Mouse (Mus musculus) forebrain, postnatal 0 days (tissue): Measurements from ENCODE around the gene C2cd2. TPM values are rescaled to one million over a fixed set of nuclear protein-coding genes. Genes with fewer than 3 reads are reported as not detected.

Experiments used
- ATAC-seq: fragments of 200-750 bp; cut with Nextera tagmentation; 2 replicates; pipeline ENCODE4 v1.8.0; 2017; ENCODE audit warnings: mild to moderate bottlenecking, moderate library complexity
- DNase-seq: peaks from one replicate; pipeline ENCODE4 v3.0.0-alpha.2; 2015
- H3K27ac ChIP-seq: fragments of 300-500 bp; sonication (generic); 2 replicates; pipeline ENCODE4 v1.5.1; 2014; ENCODE audit warnings: low read depth, mild to moderate bottlenecking, antibody characterized with exemption, low read length, moderate library complexity, mixed read lengths
- H3K27me3 ChIP-seq: fragments of 300-500 bp; sonication (generic); 2 replicates; pipeline ENCODE4 v1.6.1; 2014; ENCODE audit warnings: mild to moderate bottlenecking, low read length, mixed read lengths; ENCODE audit not compliant: insufficient read depth
- H3K36me3 ChIP-seq: fragments of 300-500 bp; sonication (generic); 2 replicates; pipeline ENCODE4 v1.6.1; 2014; ENCODE audit warnings: mild to moderate bottlenecking, moderate library complexity; ENCODE audit not compliant: insufficient read depth
- H3K4me1 ChIP-seq: fragments of 300-500 bp; sonication (generic); 2 replicates; pipeline ENCODE4 v1.6.1; 2014; ENCODE audit warnings: antibody characterized with exemption; ENCODE audit not compliant: insufficient read depth
- H3K4me2 ChIP-seq: fragments of 300-500 bp; sonication (generic); 2 replicates; pipeline ENCODE4 v1.6.1; 2014; ENCODE audit warnings: low read depth, mild to moderate bottlenecking, moderate library complexity
- H3K4me3 ChIP-seq: fragments of 300-500 bp; sonication (generic); 2 replicates; pipeline ENCODE4 v1.5.1; 2014; ENCODE audit warnings: low read depth, low read length, mixed read lengths
- H3K9ac ChIP-seq: fragments of 300-500 bp; sonication (generic); 2 replicates; pipeline ENCODE4 v1.6.1; 2014; ENCODE audit warnings: mild to moderate bottlenecking
- H3K9me3 ChIP-seq: fragments of 300-500 bp; sonication (generic); 2 replicates; pipeline ENCODE4 v1.6.1; 2016; ENCODE audit warnings: low read length
- CTCF ChIP-seq: sonication (generic); IDR thresholded peaks from 2 replicates; pipeline ENCODE4 v1.5.1; 2016; ENCODE audit warnings: antibody characterized with exemption, control low read depth, low read depth
- WGBS: fragments of 180-500 bp; shearing (Covaris S2); extraction: QIAGEN DNeasy Blood & Tissue Kit; methylation state at CpG from one replicate; pipeline ENCODE4 v1.1.7; 2014; 5-methylcytosine and 5-hydroxymethylcytosine counted together
- polyA plus RNA-seq: library from polyadenylated mRNA; unstranded; fragments of >200 nt; fragmentation: Nextera tagmentation; extraction: Ambion mirVana; gene quantifications from 2 replicates; pipeline ENCODE4 v1.2.1, GENCODE M21; 2015
- total RNA-seq: library from RNA; depleted of rRNA; stranded (reverse); fragments of >200 nt; gene quantifications from 2 replicates; pipeline ENCODE4 v1.2.3, GENCODE M21; 2014

Gene C2cd2
- total and polyA plus RNA-seq, 2 experiments from 2014 or later: 11.9 to 13.3 TPM

DNA sequence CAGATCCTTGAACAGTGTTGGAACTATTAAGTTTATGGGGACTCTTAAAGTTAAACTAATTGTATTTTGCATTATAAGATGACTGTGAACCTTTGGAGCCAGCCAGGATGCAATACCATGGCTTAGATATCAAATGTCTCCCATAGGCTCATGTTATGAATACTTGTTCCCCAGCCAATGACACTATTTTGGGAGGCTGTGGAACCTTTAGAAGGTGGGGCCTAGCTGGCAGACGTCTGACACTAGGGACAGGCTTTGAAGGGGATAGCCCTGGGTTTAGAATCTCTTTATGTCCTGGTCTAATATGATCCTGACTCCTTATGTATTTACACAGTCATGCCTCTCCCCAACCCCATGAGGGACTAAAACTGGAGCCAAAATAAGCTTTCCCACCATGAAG is 88.0 kb downstream of the C2cd2 start:
- TF ChIP-seq CTCF: no peak
- no peak for ATAC-seq
- no peak overlapping the region for H3K4me2 ChIP-seq

DNA sequence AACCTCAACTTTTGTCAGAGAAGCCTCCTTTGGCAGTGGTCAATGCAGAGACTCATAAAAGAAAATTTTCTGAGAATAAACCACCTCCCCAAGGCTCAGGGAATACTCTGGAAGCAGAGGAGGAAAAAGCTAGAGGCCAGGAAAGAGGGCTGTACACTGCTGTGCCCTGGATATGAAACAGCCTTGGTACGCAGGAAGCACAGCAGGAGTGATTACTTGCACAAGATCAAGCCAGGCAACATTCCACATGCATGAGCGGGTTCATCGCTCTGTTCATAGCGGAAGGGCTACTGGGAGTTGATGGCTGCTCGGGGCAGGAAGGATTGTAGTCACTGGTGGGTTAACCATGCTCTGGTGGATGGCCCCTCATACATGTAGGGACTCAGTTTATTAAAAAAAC is 89.7 kb downstream of the C2cd2 start:
- H3K9me3 ChIP-seq: no peaks in the 10 kb centered on the region
- ATAC-seq: no peak
- no peak overlapping the region for H3K9ac ChIP-seq
- 68% methylated on average over 5 of the region's 5 CpGs for WGBS
- TF ChIP-seq CTCF: no peak
- no peaks in the 10 kb centered on the region for H3K4me1 ChIP-seq
- DNase-seq: no peak
- H3K4me2 ChIP-seq: no peak overlapping the region
- H3K36me3 ChIP-seq: peaks cover 24% of the 10 kb centered on the region
- H3K27ac ChIP-seq: no peak overlapping the region
- H3K27me3 ChIP-seq: no peaks in the 10 kb centered on the region
- no peak overlapping the region for H3K4me3 ChIP-seq

More for the DNA sequence above, 88.0 kb downstream of the C2cd2 start:
- H3K9me3 ChIP-seq: no peaks in the 10 kb centered on the region
- WGBS: 64% methylated on average over 1 of the region's 1 CpGs
- H3K4me1 ChIP-seq: no peaks in the 10 kb centered on the region
- no peak overlapping the region for H3K4me3 ChIP-seq
- peaks cover 14% of the 10 kb centered on the region; the same call in 1 of the 2 replicates for H3K36me3 ChIP-seq
- no peak overlapping the region for H3K27ac ChIP-seq
- no peaks in the 10 kb centered on the region for H3K27me3 ChIP-seq
- no peak for DNase-seq
- no peak overlapping the region for H3K9ac ChIP-seq

DNA sequence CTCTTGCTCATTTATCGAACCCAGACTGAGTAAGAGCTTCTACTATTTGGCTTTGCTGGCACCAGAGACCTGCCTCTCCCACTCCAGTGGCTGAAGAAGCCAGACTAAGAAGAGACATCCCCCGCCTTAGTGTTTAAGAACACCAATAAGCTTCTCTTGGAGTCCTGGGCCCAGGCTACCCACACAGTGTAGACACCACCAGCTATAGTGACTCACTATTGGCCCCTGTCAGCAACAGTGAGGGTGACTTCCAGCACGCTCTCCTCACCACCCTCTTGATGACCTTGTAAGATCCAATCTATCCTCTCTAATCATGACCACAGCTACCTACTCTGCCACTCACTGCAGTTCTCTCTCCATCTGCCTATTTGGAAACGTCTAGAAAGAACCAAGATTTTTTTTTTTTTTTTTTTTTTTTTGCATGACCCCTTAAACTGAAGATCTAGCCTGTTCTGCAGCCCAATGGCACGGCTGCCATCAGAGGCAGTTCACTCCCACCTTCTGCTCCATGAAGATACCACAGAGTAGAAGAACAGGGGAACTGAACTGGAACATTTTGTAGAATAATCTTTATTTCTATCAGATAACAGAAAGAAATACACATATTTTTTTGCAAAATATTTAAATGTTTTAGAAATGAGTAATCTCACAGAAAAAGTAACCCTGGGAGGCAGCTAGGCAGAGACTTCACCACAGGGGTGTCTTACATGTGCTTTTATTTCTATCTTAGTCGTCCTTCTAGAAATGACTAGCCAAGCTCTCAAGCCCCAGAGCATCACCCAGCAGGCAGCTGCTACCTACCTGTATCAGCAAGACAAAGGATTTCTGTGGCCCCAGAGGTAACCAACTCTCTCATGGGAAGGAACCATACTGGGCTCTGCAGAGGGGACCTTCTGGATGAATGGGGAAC is 93.0 kb downstream of the C2cd2 start:
- Histone ChIP-seq H3K27me3 (no peaks in the 10 kb centered on the region), H3K4me3 (no peak overlapping the region), H3K4me1 (no peaks in the 10 kb centered on the region), H3K36me3 (peaks cover 24% of the 10 kb centered on the region), H3K27ac (no peak overlapping the region), H3K4me2 (no peak overlapping the region), H3K9me3 (no peaks in the 10 kb centered on the region), H3K9ac (no peak overlapping the region)
- no peak for TF ChIP-seq CTCF
- DNase-seq (no peak), ATAC-seq (no peak)
- WGBS: 72% methylated on average over 6 of the region's 6 CpGs

DNA sequence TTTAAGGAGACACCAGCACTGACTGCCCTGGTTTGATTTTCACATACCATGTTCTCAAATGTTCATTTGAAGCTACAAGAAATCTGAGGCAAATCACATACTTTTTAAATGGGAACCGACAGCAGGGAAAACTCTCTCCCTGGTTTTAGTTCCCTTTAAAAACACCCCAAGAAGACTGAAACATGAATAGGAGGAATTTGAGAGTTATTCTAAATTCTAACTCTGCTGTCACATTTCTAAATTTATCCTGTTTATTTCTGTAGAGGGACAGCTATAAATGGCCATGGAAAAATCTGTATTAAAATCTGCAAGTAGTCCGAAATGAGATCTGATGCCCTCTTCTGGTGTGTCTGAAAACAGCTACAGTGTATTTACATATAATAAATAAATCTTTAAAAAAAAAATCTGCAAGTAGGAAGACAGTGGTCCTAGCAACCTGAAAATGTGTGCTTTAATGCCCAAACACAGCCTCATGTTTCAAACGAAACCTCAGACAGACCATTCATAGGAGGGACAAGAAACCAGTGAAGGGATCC is 98.4 kb downstream of the C2cd2 start:
- TF ChIP-seq CTCF: no peak
- no peaks in the 10 kb centered on the region for H3K27me3 ChIP-seq
- no peak overlapping the region for H3K4me3 ChIP-seq
- H3K4me1 ChIP-seq: no peaks in the 10 kb centered on the region
- H3K36me3 ChIP-seq: peaks cover 12% of the 10 kb centered on the region
- H3K27ac ChIP-seq: no peak overlapping the region
- DNase-seq (no peak), ATAC-seq (no peak)
- H3K4me2 ChIP-seq: no peak overlapping the region
- no peaks in the 10 kb centered on the region for H3K9me3 ChIP-seq
- H3K9ac ChIP-seq: no peak overlapping the region
- WGBS: 74% methylated on average over 3 of the region's 3 CpGs

DNA sequence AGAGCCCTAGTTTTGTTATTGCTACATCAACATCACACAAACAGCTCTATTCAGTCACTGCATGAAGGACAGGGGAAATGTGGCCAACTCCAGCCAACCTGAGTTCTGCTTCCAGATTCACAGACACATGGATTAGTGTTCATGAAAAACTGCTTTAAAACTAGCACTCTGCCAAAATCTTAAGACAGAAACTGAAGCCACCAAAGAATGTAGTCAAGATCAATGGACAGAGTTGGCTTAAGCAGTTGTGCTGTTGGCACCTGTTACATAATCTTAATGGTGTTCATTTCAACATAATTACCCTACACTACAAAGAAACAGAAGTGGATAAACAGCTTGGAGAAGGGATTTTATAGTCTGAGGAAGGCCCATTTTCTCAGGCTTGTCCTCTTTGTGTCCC is 106.3 kb downstream of the C2cd2 start:
- TF ChIP-seq CTCF: no peak
- Histone ChIP-seq H3K36me3 (0 out of 2 replicates have a peak, but pooled peaks cover 2% of the 10 kb centered on the region), H3K4me3 (no peak overlapping the region), H3K27ac (no peak overlapping the region), H3K9ac (no peak overlapping the region), H3K4me2 (no peak overlapping the region), H3K9me3 (no peaks in the 10 kb centered on the region), H3K27me3 (no peaks in the 10 kb centered on the region), H3K4me1 (0 out of 2 replicates have a peak, but pooled peaks cover 3% of the 10 kb centered on the region)
- no peak for ATAC-seq
- no peak for DNase-seq

DNA sequence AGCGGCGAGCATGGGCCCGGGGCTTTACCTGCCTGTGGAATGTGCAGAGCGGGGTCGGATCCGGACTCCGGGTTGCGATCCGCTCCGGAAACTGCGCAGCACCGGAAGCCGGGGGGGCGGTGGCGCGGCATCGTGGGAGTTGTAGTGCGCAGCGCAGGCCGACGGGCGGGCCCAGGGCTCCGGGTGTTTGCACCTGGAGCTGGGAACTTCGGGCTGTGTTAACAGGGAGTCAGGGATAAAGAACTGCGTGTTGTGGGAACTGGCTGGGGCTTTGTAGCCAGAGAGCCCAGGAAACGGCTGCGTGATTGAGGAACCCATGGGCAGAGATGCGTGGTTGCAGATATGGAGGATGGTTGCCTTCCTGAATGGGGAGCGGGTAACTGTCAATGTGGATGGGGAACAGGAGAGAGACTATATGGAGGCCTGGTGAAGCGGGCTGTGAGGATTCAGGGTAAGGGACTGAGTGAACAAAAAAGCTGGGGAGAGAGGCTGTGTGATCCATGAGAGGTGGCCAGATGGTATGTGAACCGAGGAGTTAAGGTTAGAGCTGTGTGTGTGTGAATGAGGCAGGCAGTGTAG is 110.6 kb downstream of the C2cd2 start, which contains the start of gene Prdm15:
TSS of gene Prdm15 (minus strand) at position 110 of the 579 bp plus-strand sequence.
- Histone ChIP-seq H3K27ac (peak within 1 kb of the TSS; percentile 99), H3K36me3 (peaks cover 9% of the 10 kb centered on the region; the same call in 1 of the 2 replicates), H3K27me3 (no peaks in the 10 kb centered on the region), H3K9me3 (no peaks in the 10 kb centered on the region), H3K4me3 (peak within 1 kb of the TSS; percentile 76), H3K4me2 (peak within 1 kb of the TSS; percentile 62), H3K4me1 (peaks cover 10% of the 10 kb centered on the region; the same call in 1 of the 2 replicates), H3K9ac (peak within 1 kb of the TSS; percentile 80)
- ATAC-seq: peak; percentile 89
- no peak for TF ChIP-seq CTCF
- DNase-seq: peak; percentile 91
- whole genome bisulfite sequencing: under 1% methylated on average over 29 of the region's 31 CpGs
